Mouse (Mus musculus) neutrophil, adult 59 days (primary cell): ENCODE data around the gene Spin2d. TPM values are rescaled to one million over a fixed set of nuclear protein-coding genes. Genes with fewer than 3 reads are reported as not detected.

ENCODE experiments used
- total RNA-seq, 2 experiments: library from RNA; stranded (reverse); gene quantifications; 1 replicate in 1 of 2; 2 replicates in 1 of 2; pipeline ENCODE4 v1.2.4; 2023

The Spin2d gene
- not detected for total RNA-seq

DNA sequence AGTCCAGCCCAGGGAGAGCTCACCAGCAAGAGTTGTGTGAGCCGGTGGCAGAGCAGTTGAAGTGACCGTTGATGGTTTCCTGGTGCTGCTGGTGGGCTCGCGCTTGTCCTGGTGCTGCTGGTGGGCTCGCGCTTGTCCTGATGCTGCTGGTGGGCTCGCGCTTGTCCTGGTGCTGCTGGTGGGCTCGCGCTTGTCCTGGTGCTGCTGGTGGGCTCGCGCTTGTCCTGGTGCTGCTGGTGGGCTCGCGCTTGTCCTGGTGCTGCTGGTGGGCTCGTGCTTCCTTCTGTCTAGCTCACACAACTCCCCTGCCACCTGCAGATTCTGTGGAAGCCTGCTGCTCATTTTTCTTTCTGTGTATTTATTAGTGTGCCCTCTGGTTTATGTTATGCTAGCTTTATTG is at the start of gene Spin2d:
Gene Spin2d (minus strand): TSS at position 101 of the 400 bp plus-strand sequence.

GRCm38 (mm10) chrX:73213819-73214564 is 37.2 kb upstream of the Spin2d start, which contains the start of gene Xlr4b:
Xlr4b (plus strand) TSS chrX:73214333.

GRCm38 (mm10) chrX:73191934-73192333 is 15.1 kb upstream of the Spin2d start, which contains the start of gene Xlr3b:
Xlr3b (plus strand) TSS chrX:73192207.

DNA sequence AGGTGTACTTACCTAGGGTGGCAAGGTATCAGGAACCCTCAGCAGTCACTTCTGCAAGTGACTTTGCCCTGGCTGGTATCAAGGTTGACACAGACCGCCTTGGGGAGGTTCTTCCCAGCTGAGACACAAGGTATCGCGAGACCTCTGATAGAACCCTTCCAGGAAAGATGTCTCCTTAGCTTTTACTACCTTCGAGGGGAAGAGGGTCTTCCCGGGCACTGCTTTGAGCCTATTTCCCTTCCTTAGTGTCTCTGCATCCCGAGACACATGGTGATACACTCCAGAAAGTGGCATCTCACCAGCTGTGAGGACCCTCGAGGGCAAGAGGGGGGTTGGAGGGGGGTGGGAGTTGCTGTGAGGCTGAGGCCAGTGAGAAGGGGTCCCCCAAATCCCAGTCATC is 27.4 kb downstream of the Spin2d start, which contains the start of gene DXBay18:
Gene DXBay18 (minus strand): TSS at position 101 of the 400 bp plus-strand sequence.

GRCm38 (mm10) chrX:73148496-73148895 is 28.3 kb downstream of the Spin2d start, which contains the start of gene Xlr5b:
Xlr5b (plus strand) TSS chrX:73148796.

Other genes with a start within 250 kb of the Spin2d start
- gene Zfp185, start 189.7 kb downstream of the Spin2d start, total RNA-seq, result not detected
- gene Pnma5, start 139.9 kb downstream of the Spin2d start, total RNA-seq, result under 1 TPM; 0.60 to 0.80 TPM
- not detected for gene Pnma3, start 112.2 kb downstream of the Spin2d start, total RNA-seq
- gene Xlr4a, start 94.5 kb downstream of the Spin2d start, total RNA-seq, result 1 to 10 TPM in 1 of 2 experiments, not detected in 1; 1.4 TPM
- not detected for gene Xlr3a, start 79.9 kb downstream of the Spin2d start, total RNA-seq
- gene Gm14685, start 59.9 kb downstream of the Spin2d start, total RNA-seq, result under 1 TPM; 0.22 to 0.24 TPM
- not detected for gene Xlr5b, start 28.2 kb downstream of the Spin2d start, total RNA-seq
- gene DXBay18, start 27.5 kb downstream of the Spin2d start, total RNA-seq, result under 1 TPM in 1 of 2 experiments, not detected in 1; 0.16 TPM
- gene Xlr3b, start 15.2 kb upstream of the Spin2d start, total RNA-seq, result 1 to 10 TPM in 1 of 2 experiments, not detected in 1; 2.4 TPM
- gene Xlr4b, start 37.3 kb upstream of the Spin2d start, total RNA-seq, result 1 to 10 TPM; 1.3 to 3.2 TPM
- 1 to 10 TPM; 3.5 to 4.2 TPM for gene F8a, start 51.3 kb upstream of the Spin2d start, total RNA-seq
- gene Xlr4c, start 66.1 kb upstream of the Spin2d start, total RNA-seq, result 1 to 10 TPM in 1 of 2 experiments, under 1 TPM in 1; 0.49 to 3.8 TPM
- gene Xlr3c, start 88.4 kb upstream of the Spin2d start, total RNA-seq, result not detected
- gene Xlr5a, start 116.0 kb upstream of the Spin2d start, total RNA-seq, result not detected
- gene Xlr5c, start 116.0 kb upstream of the Spin2d start, total RNA-seq, result not detected
- gene Gm45015, start 159.9 kb upstream of the Spin2d start, total RNA-seq, result not detected
- 1 to 10 TPM; 7.2 to 8.5 TPM for gene Zfp275, start 165.6 kb upstream of the Spin2d start, total RNA-seq
- not detected for gene Gm18336, start 221.7 kb upstream of the Spin2d start, total RNA-seq
- gene Zfp92, start 234.1 kb upstream of the Spin2d start, total RNA-seq, result not detected